Mouse (Mus musculus) liver, embryonic 13.5 days (tissue): ENCODE data around the gene Gm11127. TPM values are rescaled to one million over a fixed set of nuclear protein-coding genes. Genes with fewer than 3 reads are reported as not detected.

Source experiments
- ATAC-seq: fragments of 200-750 bp; cut with Nextera tagmentation; 2 replicates; pipeline ENCODE4 v1.8.0; 2017; ENCODE audit warnings: low read depth, mild to moderate bottlenecking, moderate number of reproducible peaks, moderate library complexity
- DNase-seq: peaks from one replicate; pipeline ENCODE4 v3.0.0; 2022
- H3K27ac ChIP-seq: fragments of 300-500 bp; sonication (generic); 2 replicates; pipeline ENCODE4 v1.5.1; 2015; ENCODE audit warnings: moderate library complexity, mild to moderate bottlenecking, inconsistent platforms
- H3K27me3 ChIP-seq: fragments of 300-500 bp; sonication (generic); 2 replicates; pipeline ENCODE4 v1.6.1; 2015; ENCODE audit warnings: mild to moderate bottlenecking, inconsistent platforms
- H3K36me3 ChIP-seq: fragments of 300-500 bp; sonication (generic); 2 replicates; pipeline ENCODE4 v1.6.1; 2015; ENCODE audit warnings: mild to moderate bottlenecking, inconsistent platforms
- H3K4me1 ChIP-seq: fragments of 300-500 bp; sonication (generic); replicated peaks from 2 replicates; pipeline ENCODE4 v1.6.1; 2015; ENCODE audit warnings: inconsistent platforms
- H3K4me2 ChIP-seq: fragments of 300-500 bp; sonication (generic); 2 replicates; pipeline ENCODE4 v1.6.1; 2015; ENCODE audit warnings: inconsistent platforms, mild to moderate bottlenecking, moderate library complexity
- H3K4me3 ChIP-seq: fragments of 300-500 bp; sonication (generic); replicated peaks from 2 replicates; pipeline ENCODE4 v1.5.1; 2015; ENCODE audit warnings: mild to moderate bottlenecking, inconsistent platforms
- H3K9ac ChIP-seq: fragments of 300-500 bp; sonication (generic); 2 replicates; pipeline ENCODE4 v1.6.1; 2015; ENCODE audit warnings: mild to moderate bottlenecking, inconsistent platforms
- H3K9me3 ChIP-seq: fragments of 300-500 bp; sonication (generic); replicated peaks from 2 replicates; pipeline ENCODE4 v1.6.1; 2016; ENCODE audit warnings: inconsistent platforms
- WGBS: fragments of 180-500 bp; shearing (Covaris S2); methylation state at CpG from one replicate; pipeline ENCODE4 v1.1.7; 2015; ENCODE audit not compliant: insufficient replicate concordance; 5-methylcytosine and 5-hydroxymethylcytosine counted together
- polyA plus RNA-seq: library from polyadenylated mRNA; unstranded; fragments of >200 nt; fragmentation: Nextera tagmentation; extraction: Ambion mirVana; gene quantifications from 2 replicates; pipeline ENCODE4 v1.2.1, GENCODE M21; 2015

Gene Gm11127
- polyA plus RNA-seq, 1 experiment from 2014 or later = not detected

DNA sequence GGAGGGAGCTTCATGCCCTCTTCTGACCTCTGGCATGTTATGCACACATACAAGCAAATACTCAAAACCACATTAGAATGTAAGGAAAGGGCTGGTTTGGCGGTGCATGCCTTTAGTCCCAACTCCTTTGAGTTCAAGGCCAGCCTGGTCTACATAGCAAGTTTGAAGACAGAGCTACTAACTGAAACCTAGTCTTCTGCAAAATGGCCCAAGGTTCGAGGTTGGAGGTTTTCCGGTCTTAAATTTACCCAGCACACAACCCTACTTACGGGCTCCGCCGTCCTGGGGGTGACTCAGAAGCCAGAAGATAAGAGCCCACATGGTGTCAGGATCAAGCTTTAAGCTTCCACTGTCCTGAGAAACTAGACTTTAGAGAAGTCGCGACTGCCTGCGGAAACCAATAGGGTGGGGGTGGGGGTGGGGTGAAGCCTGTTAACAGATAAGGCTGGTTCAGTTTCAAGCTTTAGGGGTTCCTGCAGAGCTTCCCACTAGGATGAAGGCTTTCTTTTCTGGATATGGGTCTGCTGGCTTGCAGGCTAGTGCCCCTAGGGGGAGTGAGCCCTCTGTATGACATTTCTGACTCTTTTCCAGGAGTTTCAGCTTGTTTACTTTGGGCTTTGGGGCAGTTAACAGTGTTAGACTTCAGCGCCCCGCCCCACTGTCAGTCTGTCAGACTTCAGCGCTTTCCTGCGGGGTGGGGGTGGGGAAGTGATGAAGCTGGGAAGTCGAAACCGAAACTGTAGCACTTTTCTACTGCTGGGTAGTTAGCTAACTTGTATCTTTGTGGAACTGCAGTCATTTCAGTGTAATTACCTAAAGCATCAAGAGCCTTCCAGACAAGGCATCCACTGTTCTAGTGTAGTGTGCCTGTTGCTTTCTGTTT lies 37.7 kb downstream of the Gm11127 start, which contains the start of gene H2-T24:
H2-T24 (minus strand) TSS at position 370 of the 883 bp plus-strand sequence.
- peak; percentile 82 for DNase-seq
- 15% methylated on average over 15 of the region's 15 CpGs for WGBS
- ATAC-seq = peak; percentile 83
- peak within 1 kb of the TSS; percentile 73 for H3K9ac ChIP-seq
- H3K4me2 ChIP-seq = peak within 1 kb of the TSS; percentile 66
- H3K9me3 ChIP-seq = no peaks in the 10 kb centered on the region
- no peaks in the 10 kb centered on the region for H3K27me3 ChIP-seq
- peak within 1 kb of the TSS; percentile 62 for H3K4me3 ChIP-seq
- H3K4me1 ChIP-seq = peaks cover 91% of the 10 kb centered on the region
- H3K36me3 ChIP-seq = peaks cover 33% of the 10 kb centered on the region
- H3K27ac ChIP-seq = peak within 1 kb of the TSS; percentile 93

GRCm38 (mm10) chr17:36019519-36019918 lies 38.7 kb downstream of the Gm11127 start:
- H3K27ac ChIP-seq = peak overlapping the region; percentile 93
- H3K36me3 ChIP-seq = peaks cover 42% of the 10 kb centered on the region
- no peaks in the 10 kb centered on the region for H3K27me3 ChIP-seq
- peaks cover 83% of the 10 kb centered on the region for H3K4me1 ChIP-seq
- H3K4me2 ChIP-seq = peak overlapping the region; percentile 66
- H3K9ac ChIP-seq = peak overlapping the region; percentile 73
- ATAC-seq = no peak
- H3K9me3 ChIP-seq = no peaks in the 10 kb centered on the region
- peak overlapping the region; percentile 62 for H3K4me3 ChIP-seq
- WGBS = 51% methylated on average over 3 of the region's 3 CpGs
- DNase-seq = no peak

GRCm38 (mm10) chr17:36018979-36019378 lies 39.2 kb downstream of the Gm11127 start:
- no peak for DNase-seq
- Histone ChIP-seq H3K4me1 (peaks cover 78% of the 10 kb centered on the region), H3K27me3 (no peaks in the 10 kb centered on the region), H3K4me2 (peak overlapping the region; percentile 66), H3K27ac (peak overlapping the region; percentile 93), H3K9me3 (no peaks in the 10 kb centered on the region), H3K9ac (peak overlapping the region; percentile 73), H3K4me3 (peak overlapping the region; percentile 62), H3K36me3 (peaks cover 47% of the 10 kb centered on the region)
- WGBS = 30% methylated on average over 2 of the region's 2 CpGs
- no peak for ATAC-seq

- DNase-seq (no peak), ATAC-seq (no peak)
- Histone ChIP-seq H3K4me3 (no peak overlapping the region), H3K27ac (no peak overlapping the region), H3K9me3 (no peaks in the 10 kb centered on the region), H3K27me3 (no peaks in the 10 kb centered on the region), H3K4me2 (peak overlapping the region; percentile 66), H3K4me1 (peaks cover 59% of the 10 kb centered on the region), H3K36me3 (peaks cover 48% of the 10 kb centered on the region), H3K9ac (no peak overlapping the region)
- 80% methylated on average over 5 of the region's 5 CpGs for WGBS
Measured at GRCm38 (mm10) chr17:36017046-36017445, 41.1 kb downstream of the Gm11127 start.

DNA sequence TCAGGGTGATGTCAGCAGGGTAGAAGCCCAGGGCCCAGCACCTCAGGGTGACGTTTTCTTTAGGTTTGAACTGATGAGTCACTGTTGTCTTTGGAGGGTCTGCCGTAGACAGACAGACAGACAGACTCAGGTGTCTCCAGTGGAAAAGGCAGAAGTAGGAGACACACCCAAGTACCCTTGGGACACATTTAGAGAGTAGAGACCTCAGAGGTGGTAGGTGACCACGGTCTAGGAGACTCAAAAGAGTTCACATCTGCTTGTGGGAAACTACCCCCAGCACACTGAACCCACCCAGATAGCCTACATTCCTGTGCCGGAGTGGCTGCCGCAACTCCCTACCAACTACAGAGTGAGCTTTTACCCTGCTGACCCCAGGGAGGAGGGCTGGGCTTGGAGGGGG lies 43.2 kb downstream of the Gm11127 start:
- H3K9ac ChIP-seq = no peak overlapping the region
- H3K9me3 ChIP-seq = no peaks in the 10 kb centered on the region
- 86% methylated on average over 5 of the region's 5 CpGs for WGBS
- H3K27ac ChIP-seq = no peak overlapping the region
- peaks cover 42% of the 10 kb centered on the region for H3K36me3 ChIP-seq
- ATAC-seq (no peak), DNase-seq (no peak)
- no peaks in the 10 kb centered on the region for H3K27me3 ChIP-seq
- no peak overlapping the region for H3K4me3 ChIP-seq
- H3K4me1 ChIP-seq = peaks cover 40% of the 10 kb centered on the region
- H3K4me2 ChIP-seq = no peak overlapping the region

Other genes starting within 250 kb of the Gm11127 start
- gene Ier3, start 236.7 kb downstream of the Gm11127 start, polyA plus RNA-seq = 21.6 and 23.2 TPM in 2 replicates
- gene Flot1, start 235.1 kb downstream of the Gm11127 start, polyA plus RNA-seq = 38.2 and 38.5 TPM in 2 replicates
- 520 and 547 TPM in 2 replicates for gene Tubb5, start 220.1 kb downstream of the Gm11127 start, polyA plus RNA-seq
- 8.0 and 8.8 TPM in 2 replicates for gene Mdc1, start 216.9 kb downstream of the Gm11127 start, polyA plus RNA-seq
- gene Nrm, start 197.1 kb downstream of the Gm11127 start, polyA plus RNA-seq = 23.0 and 25.4 TPM in 2 replicates
- gene Ppp1r18, start 192.8 kb downstream of the Gm11127 start, polyA plus RNA-seq = 8.0 and 11.8 TPM in 2 replicates
- 35.2 and 40.3 TPM in 2 replicates for gene Dhx16, start 178.6 kb downstream of the Gm11127 start, polyA plus RNA-seq
- gene 2310061I04Rik, start 160.9 kb downstream of the Gm11127 start, polyA plus RNA-seq = 14.3 and 15.1 TPM in 2 replicates
- gene Atat1, start 148.3 kb downstream of the Gm11127 start, polyA plus RNA-seq = 9.3 and 9.9 TPM in 2 replicates
- 105 and 106 TPM in 2 replicates for gene Mrps18b, start 142.0 kb downstream of the Gm11127 start, polyA plus RNA-seq
- gene Ppp1r10, start 141.9 kb downstream of the Gm11127 start, polyA plus RNA-seq = 19.4 and 27.5 TPM in 2 replicates
- gene Abcf1, start 88.6 kb downstream of the Gm11127 start, polyA plus RNA-seq = 81.3 and 110 TPM in 2 replicates
- gene Gnl1, start 78.5 kb downstream of the Gm11127 start, polyA plus RNA-seq = 14.6 and 15.2 TPM in 2 replicates
- gene Prr3, start 78.1 kb downstream of the Gm11127 start, polyA plus RNA-seq = 8.3 and 8.7 TPM in 2 replicates
- gene H2-T24, start 37.8 kb downstream of the Gm11127 start, polyA plus RNA-seq = 5.2 and 5.7 TPM in 2 replicates
- gene H2-T23, start 25.5 kb downstream of the Gm11127 start, polyA plus RNA-seq = 23.1 and 24.0 TPM in 2 replicates
- gene H2-T22, start 15.6 kb downstream of the Gm11127 start, polyA plus RNA-seq = 9.2 and 9.4 TPM in 2 replicates
- gene Gm6034, start 15.4 kb downstream of the Gm11127 start, polyA plus RNA-seq = not detected in 2 replicates
- not detected in 2 replicates for gene Gm19684, start 63.3 kb upstream of the Gm11127 start, polyA plus RNA-seq
- gene Gm7030, start 71.1 kb upstream of the Gm11127 start, polyA plus RNA-seq = not detected in 2 replicates
- not detected in 2 replicates for gene Gm8909, start 110.2 kb upstream of the Gm11127 start, polyA plus RNA-seq
- gene H2-T3, start 131.9 kb upstream of the Gm11127 start, polyA plus RNA-seq = not detected in 2 replicates
- 60.0 and 75.1 TPM in 2 replicates for gene Rpp21, start 199.7 kb upstream of the Gm11127 start, polyA plus RNA-seq
- 6.1 and 6.7 TPM in 2 replicates for gene Trim39, start 213.9 kb upstream of the Gm11127 start, polyA plus RNA-seq
- not detected in 2 replicates for gene H2-M10.2, start 228.1 kb upstream of the Gm11127 start, polyA plus RNA-seq